Mouse (Mus musculus): ENCODE measurements around the gene Glcci1. TPM values are rescaled to one million over a fixed set of nuclear protein-coding genes. Genes with fewer than 3 reads are reported as not detected.
"Not testable (repeated sequence)": the region's sequence is repeated elsewhere in the genome, so short reads cannot be mapped to it uniquely, and the experiment has no call there.

Gene Glcci1
- total RNA-seq, 2 experiments from 2014 or later: 4.1 to 10.2 TPM

GRCm38 (mm10) chr6:8495109-8495826 is 14.1 kb upstream of the Glcci1 start:
- ATAC-seq (ENCODE audit: poor library complexity, severe bottlenecking): peak; percentile 88

DNA sequence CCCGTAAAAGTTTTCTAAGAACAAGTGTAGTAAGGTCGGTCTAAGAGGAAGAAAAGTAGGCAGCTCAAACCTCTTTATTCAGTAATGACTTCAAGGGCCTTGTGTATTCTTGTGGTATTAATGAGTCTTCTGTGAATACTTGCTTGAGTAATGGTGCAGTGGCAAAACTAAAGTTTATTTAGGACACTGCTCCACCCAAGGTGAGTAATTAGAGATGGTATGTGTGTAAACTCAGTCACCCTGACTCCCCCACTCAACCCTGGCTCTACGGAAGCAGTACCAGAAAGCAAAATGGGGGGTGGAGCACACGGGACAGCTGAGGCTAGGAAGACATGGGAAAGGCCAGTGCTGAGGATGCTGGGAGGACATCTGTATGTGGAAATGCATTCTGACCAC is 13.6 kb upstream of the Glcci1 start:
- ATAC-seq (ENCODE audit: poor library complexity, severe bottlenecking): peak; percentile 29; the same call in 1 of the 2 replicates

DNA sequence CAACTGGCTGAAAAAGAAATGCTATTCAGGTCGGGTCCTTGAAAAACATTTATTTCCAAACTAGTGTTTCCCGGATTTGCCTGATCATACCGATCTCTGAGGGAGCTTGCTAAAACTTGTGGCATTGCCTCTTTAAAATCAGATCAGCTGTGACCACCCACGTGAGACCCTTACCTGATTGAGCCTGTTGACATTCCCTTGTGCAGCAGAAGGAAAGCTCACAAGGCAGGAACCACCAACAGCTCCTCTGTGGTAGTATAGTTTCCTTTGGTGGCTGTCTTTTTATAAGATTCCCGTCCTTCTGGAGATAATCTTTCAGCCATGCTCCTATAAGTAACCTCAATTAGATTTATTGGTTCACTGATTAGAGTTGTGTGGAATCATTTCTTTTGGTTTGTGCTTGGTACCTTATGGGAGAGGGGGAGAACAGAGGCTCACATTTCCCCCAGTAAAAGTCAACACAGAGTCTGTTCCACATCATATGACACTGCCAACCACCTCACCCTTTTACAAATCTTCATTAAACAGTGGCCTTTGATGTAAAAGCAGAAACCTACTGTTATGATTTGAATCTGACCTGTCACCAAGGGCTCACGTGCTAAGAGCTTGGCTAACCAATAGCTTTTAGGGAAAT is 12.0 kb upstream of the Glcci1 start:
- ATAC-seq (ENCODE audit: poor library complexity, severe bottlenecking): no peak

GRCm38 (mm10) chr6:8497868-8498257 is 11.5 kb upstream of the Glcci1 start:
- ATAC-seq (ENCODE audit: poor library complexity, severe bottlenecking): no peak

DNA sequence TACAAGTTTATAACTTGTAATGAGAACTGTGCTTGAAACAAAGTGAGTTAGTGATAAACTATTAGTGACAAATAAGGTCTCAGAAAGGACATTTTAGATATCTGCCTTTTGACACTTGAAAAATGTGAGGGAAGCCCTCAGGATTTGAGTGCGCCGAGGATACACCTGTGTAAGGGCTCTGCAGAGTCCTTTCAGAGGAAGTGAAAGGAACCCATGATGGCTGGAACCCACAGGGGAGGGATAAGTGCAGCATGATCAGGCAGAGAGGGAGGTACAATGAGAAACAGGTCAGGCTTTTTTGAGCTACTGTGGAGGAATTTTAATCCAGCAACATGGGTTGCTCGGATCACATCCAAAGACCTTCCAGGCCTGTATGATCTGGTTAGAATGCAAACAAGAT is 10.4 kb upstream of the Glcci1 start:
- no peak for ATAC-seq (ENCODE audit: poor library complexity, severe bottlenecking)

DNA sequence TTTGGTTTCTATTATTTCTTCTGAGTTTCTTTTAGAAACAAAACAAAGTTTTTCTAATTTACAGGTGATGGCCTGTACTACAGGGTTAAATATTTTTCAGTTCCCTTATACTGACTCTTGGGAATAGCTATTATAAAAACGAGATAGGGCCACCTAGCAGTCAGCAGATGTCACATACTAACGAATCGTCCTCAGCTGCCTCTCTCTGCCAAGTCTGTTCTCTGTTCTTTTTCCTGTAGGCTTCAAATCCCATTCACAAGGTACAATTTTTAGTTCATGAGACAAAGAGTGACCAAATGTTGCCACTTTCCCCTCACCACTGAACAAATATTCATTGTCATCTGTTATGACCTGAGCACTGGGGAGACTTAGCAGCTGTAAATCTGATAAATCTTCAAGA is 5.4 kb upstream of the Glcci1 start:
- no peak for ATAC-seq (ENCODE audit: poor library complexity, severe bottlenecking)

DNA sequence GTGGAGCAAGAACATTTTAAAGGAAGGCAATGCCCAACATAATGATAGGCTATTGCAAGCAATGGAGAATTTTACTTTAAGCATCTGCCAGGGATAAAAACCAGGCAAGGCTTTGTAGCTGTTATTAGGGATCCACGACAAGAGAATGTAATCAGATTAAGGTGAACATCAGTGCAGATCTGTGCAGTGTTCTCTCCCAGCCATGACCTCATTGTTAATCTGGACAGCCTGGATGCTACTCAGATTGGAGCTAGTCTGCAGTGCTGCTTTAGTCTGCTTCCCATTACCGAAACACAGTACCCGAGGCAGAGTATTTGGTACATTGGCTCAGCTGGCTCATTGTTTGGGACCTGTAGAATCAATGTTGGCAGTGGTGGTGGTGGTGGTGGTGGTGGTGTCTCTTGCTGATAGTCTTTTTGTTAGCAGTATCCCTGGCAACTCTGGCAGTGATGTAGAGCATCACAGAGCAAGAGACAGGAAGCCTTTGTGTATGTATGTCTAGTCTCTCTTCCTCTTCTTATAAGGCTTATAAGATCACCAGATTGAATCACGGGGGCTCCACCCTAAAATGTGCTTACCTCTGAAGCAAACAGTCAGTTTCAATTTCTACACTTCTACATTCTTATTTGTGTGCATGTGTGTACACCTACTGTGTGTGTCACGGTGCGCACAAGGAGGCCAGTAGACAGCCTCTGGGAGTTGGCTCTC is 4.7 kb upstream of the Glcci1 start:
- ATAC-seq (ENCODE audit: poor library complexity, severe bottlenecking): peak; percentile 38

GRCm38 (mm10) chr6:8506631-8507030 is 2.8 kb upstream of the Glcci1 start:
- no peak for ATAC-seq (ENCODE audit: poor library complexity, severe bottlenecking)

DNA sequence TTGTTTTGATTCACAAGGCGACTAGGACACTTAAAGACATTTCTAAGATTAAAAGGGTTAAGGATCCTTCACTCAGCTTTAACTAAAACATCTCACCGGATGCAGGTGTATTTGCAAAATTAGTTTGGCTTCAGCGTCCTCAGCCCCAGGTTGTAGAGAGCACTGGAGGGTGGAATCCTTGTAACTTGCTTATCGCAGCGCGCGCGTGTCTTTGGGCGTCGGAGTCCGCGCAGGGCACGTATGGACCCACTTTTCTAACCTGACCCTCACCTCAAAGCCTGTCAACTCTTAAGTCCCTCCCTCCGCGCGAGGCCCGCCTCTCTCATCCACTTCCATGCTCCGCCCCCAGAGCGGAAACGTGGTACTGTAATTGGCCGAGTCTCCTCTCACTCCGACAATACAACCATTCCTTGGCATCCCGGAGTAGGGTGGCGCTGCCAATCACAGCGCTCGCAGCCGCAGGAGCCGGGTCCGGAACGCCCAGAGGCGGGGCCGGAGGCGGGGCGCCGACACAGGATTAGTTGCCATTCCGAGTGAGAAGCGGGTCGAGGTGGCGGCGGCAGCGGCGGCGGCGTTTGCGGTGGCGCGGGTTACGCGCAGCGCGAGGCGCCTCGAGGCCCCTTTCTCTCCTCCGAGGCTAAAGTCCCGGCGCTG is 390 bp upstream of the Glcci1 start:
- peak; percentile 89 for ATAC-seq (ENCODE audit: poor library complexity, severe bottlenecking)

DNA sequence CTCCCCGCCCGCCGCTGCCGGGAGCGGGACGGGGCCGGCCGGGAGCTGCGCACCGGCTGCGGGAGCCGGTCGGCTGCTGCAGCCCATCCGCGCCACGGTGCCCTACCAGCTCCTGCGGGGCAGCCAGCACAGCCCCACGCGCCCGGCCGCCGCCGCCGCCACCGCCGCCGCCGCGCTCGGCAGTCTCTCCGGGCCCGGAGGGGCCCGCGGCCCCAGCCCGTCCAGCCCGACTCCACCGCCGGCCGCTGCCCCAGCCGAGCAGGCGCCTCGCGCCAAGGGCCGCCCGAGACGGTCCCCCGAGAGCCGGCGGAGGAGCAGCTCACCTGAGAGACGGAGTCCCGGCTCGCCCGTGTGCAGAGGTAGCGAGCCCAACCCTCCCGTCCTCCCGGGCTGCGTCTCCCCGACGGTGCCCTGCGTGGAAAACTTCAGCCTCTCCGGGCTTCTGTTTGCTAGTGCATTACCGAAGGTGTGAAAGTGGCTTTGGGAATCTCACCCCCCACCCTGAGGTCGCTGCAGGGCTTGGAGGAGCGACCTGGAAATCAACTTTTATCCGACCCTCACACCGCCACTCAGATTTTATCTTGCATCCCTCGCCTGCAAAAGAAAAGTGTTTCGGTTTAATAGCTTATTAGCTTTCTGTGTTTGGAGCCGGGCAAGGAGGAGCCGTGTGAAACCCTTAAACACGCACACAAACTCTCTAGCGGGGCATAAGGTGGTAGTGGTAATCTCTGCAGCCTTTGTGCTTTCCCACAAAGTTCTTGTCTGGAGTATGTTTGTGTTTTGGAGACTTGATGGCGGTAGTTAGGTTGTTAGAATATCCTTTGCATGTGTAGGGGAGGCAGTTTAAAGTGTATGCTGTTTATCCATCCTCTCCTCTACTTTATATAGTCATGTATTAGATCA is 812 bp downstream of the Glcci1 start:
- peak; percentile 10; the same call in 1 of the 2 replicates for ATAC-seq (ENCODE audit: poor library complexity, severe bottlenecking)

DNA sequence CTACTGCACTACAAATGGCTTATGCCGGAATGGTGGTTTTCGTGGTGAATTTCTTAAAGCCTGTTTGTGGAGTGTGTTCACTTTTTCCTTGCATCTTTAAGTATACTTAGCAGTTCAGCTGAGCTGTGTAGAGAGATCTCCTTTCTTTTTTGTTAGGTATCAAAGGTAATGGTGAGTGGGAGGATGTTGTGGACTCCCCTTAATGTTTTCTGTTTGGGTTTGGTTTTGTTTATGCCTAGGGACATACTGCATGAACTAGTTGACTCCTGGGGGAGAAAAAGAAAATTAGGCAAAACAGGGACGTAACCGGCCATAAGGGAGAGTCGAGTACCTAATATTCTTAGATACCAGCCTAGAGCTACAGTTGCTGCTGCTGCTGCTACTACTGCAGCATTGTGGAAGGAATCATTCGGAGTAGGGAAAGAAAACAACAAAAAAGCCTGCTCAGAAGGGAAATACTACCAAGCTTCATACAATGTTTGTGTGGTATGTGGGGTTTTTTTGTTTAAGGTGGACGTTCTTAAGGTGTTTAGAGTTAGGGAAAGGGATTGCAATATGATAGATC is 1.5 kb downstream of the Glcci1 start:
- no peak for ATAC-seq (ENCODE audit: poor library complexity, severe bottlenecking)

- ATAC-seq (ENCODE audit: poor library complexity, severe bottlenecking): no peak
Observed at GRCm38 (mm10) chr6:8511447-8511846, 2.0 kb downstream of the Glcci1 start.

GRCm38 (mm10) chr6:8512416-8512815 is 3.0 kb downstream of the Glcci1 start:
- ATAC-seq (ENCODE audit: poor library complexity, severe bottlenecking): no peak

- ATAC-seq (ENCODE audit: poor library complexity, severe bottlenecking): no peak
Observed at GRCm38 (mm10) chr6:8519687-8520086, 10.3 kb downstream of the Glcci1 start.

- no peak for ATAC-seq (ENCODE audit: poor library complexity, severe bottlenecking)
Observed at GRCm38 (mm10) chr6:8521231-8521630, 11.8 kb downstream of the Glcci1 start.

DNA sequence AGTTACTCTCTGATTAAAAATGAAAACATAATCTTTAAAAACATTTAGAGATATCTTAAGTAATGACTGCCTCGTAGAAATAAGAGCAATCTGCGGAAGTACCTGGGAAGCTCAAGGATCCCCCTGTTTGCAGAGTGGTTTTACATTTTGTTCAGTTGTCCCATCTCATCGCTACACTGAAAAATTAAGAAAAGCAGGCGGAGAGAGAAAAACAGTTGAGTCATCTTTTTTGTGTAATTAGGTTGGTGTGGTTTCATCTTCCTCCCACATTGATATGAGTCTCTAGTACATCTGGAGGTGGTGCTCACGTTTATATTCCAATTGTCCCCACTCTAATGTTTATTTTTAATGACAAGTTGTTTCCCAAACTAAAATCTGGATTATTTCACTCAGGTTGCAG is 15.3 kb downstream of the Glcci1 start:
- peak; percentile 43; the same call in 1 of the 2 replicates for ATAC-seq (ENCODE audit: poor library complexity, severe bottlenecking)

GRCm38 (mm10) chr6:8531104-8531894 is 21.9 kb downstream of the Glcci1 start:
- ATAC-seq (ENCODE audit: poor library complexity, severe bottlenecking): peak; percentile 97

DNA sequence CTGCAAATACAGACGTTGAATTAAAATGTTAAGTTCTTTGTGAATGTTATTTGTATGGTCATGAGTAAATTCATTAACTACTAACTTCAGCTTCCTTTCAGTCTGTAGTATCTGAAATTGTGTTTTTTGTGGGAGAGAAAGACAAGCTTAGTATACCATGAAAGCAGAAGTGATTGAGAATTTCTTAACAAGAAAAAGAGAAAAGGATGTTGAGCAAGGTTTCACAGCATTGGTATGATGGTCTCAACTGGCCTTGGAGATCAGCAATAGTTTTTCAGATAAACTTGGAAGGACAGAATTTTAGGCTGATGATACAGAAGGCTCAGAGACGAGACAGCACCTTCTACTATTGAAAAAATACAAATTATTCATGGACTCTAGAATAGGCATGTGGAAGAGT is 27.5 kb downstream of the Glcci1 start:
- peak; percentile 84 for ATAC-seq (ENCODE audit: poor library complexity, severe bottlenecking)

DNA sequence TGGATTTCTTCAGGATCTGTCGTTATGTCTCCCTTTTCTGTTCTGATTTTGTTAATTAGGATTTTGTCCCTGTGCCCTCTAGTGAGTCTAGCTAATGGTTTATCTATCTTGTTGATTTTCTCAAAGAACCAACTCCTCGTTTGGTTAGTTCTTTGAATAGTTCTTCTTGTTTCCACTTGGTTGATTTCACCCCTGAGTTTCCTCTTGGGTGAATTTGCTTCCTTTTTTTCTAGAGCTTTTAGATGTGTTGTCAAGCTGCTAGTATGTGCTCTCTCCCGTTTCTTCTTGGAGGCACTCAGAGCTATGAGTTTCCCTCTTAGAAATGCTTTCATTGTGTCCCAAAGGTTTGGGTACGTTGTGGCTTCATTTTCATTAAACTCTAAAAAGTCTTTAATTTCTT is 32.1 kb downstream of the Glcci1 start:
- ATAC-seq (ENCODE audit: poor library complexity, severe bottlenecking): not testable (repeated sequence)

All from megakaryocyte, adult 5-6 weeks (primary cell).